Mouse (Mus musculus) stomach, postnatal 0 days (tissue): ENCODE measurements around the gene Zic3. TPM values are rescaled to one million over a fixed set of nuclear protein-coding genes. Genes with fewer than 3 reads are reported as not detected.

Experiments used
- ATAC-seq: fragments of 200-750 bp; cut with Nextera tagmentation; 2 replicates; pipeline ENCODE4 v1.8.0; 2017; ENCODE audit not compliant: low FRiP score, low TSS enrichment
- DNase-seq: peaks from one replicate; pipeline ENCODE4 v3.0.0-alpha.2; 2016; ENCODE audit warnings: low spot score
- H3K27ac ChIP-seq: fragments of 300-500 bp; sonication (generic); replicated peaks from 2 replicates; pipeline ENCODE4 v1.5.1; 2014; ENCODE audit warnings: mild to moderate bottlenecking, control low read depth
- H3K27me3 ChIP-seq: fragments of 300-500 bp; sonication (generic); 2 replicates; pipeline ENCODE4 v1.6.1; 2014; ENCODE audit warnings: low read length; ENCODE audit not compliant: control insufficient read depth, insufficient read depth
- H3K36me3 ChIP-seq: fragments of 300-500 bp; sonication (generic); 2 replicates; pipeline ENCODE4 v1.6.1; 2014; ENCODE audit warnings: low read length, mixed read lengths; ENCODE audit not compliant: control insufficient read depth, insufficient read depth
- H3K4me1 ChIP-seq: fragments of 300-500 bp; sonication (generic); replicated peaks from 2 replicates; pipeline ENCODE4 v1.6.1; 2014; ENCODE audit warnings: antibody characterized with exemption; ENCODE audit not compliant: control insufficient read depth, insufficient read depth
- H3K4me2 ChIP-seq: fragments of 300-500 bp; sonication (generic); replicated peaks from 2 replicates; pipeline ENCODE4 v1.6.1; 2014; ENCODE audit warnings: low read depth, mild to moderate bottlenecking, control low read depth, moderate library complexity
- H3K4me3 ChIP-seq: fragments of 300-500 bp; sonication (generic); 2 replicates; pipeline ENCODE4 v1.5.1; 2014; ENCODE audit warnings: low read depth, low read length, control low read depth
- H3K9ac ChIP-seq: fragments of 300-500 bp; sonication (generic); 2 replicates; pipeline ENCODE4 v1.6.1; 2014; ENCODE audit warnings: mild to moderate bottlenecking, low read length, control low read depth, mixed read lengths
- H3K9me3 ChIP-seq: fragments of 300-500 bp; sonication (generic); 2 replicates; pipeline ENCODE4 v1.6.1; 2016; ENCODE audit warnings: low read length; ENCODE audit not compliant: control insufficient read depth
- CTCF ChIP-seq: IDR thresholded peaks from 2 replicates; pipeline ENCODE4 v1.5.1; 2016; ENCODE audit warnings: antibody characterized with exemption, low read depth, mild to moderate bottlenecking, moderate library complexity
- EP300 ChIP-seq: optimal IDR thresholded peaks from 2 replicates; pipeline ENCODE3; 2016; ENCODE audit warnings: antibody characterized with exemption
- WGBS: fragments of 180-500 bp; shearing (Covaris S2); extraction: QIAGEN DNeasy Blood & Tissue Kit; methylation state at CpG from one replicate; pipeline ENCODE4 v1.1.7; 2014; 5-methylcytosine and 5-hydroxymethylcytosine counted together
- polyA plus RNA-seq: library from polyadenylated mRNA; unstranded; fragments of >200 nt; fragmentation: Nextera tagmentation; extraction: Ambion mirVana; gene quantifications from 2 replicates; pipeline ENCODE4 v1.2.1, GENCODE M21; 2015

Zic3 gene
- 0.04 TPM in 1 of 2 replicates, not detected in the other for polyA plus RNA-seq

- Histone ChIP-seq H3K4me2 (no peak within 1 kb of the TSS), H3K4me3 (no peak within 1 kb of the TSS), H3K36me3 (no peaks in the 10 kb centered on the region), H3K27me3 (peaks cover 3% of the 10 kb centered on the region; the same call in 1 of the 2 replicates), H3K27ac (no peak within 1 kb of the TSS), H3K9ac (no peak within 1 kb of the TSS), H3K4me1 (no peaks in the 10 kb centered on the region), H3K9me3 (no peaks in the 10 kb centered on the region)
- TF ChIP-seq EP300 = no peak
- TF ChIP-seq CTCF = no peak
- ATAC-seq (no peak), DNase-seq (no peak)
- 78% methylated on average over 2 of the region's 2 CpGs for WGBS
Measured at GRCm38 (mm10) chrX:58022400-58022799, at the start of gene Zic3. TSS of gene Zic3 (plus strand) at chrX:58022700.

- no peak overlapping the region for H3K4me3 ChIP-seq
- H3K9me3 ChIP-seq = no peaks in the 10 kb centered on the region
- H3K27me3 ChIP-seq = no peaks in the 10 kb centered on the region
- H3K27ac ChIP-seq = no peak overlapping the region
- ATAC-seq (no peak), DNase-seq (no peak)
- no peaks in the 10 kb centered on the region for H3K36me3 ChIP-seq
- no peaks in the 10 kb centered on the region for H3K4me1 ChIP-seq
- TF ChIP-seq CTCF (no peak), EP300 (no peak)
- H3K4me2 ChIP-seq = no peak overlapping the region
- 82% methylated on average over 4 of the region's 4 CpGs for whole genome bisulfite sequencing
- no peak overlapping the region for H3K9ac ChIP-seq
Measured at GRCm38 (mm10) chrX:57982351-57982750, 40.1 kb upstream of the Zic3 start.

GRCm38 (mm10) chrX:57987455-57988109 is 34.9 kb upstream of the Zic3 start:
- Histone ChIP-seq H3K4me1 (no peaks in the 10 kb centered on the region), H3K9ac (no peak overlapping the region), H3K4me3 (no peak overlapping the region), H3K36me3 (no peaks in the 10 kb centered on the region), H3K27ac (no peak overlapping the region), H3K9me3 (no peaks in the 10 kb centered on the region), H3K4me2 (no peak overlapping the region), H3K27me3 (no peaks in the 10 kb centered on the region)
- 73% methylated on average over 10 of the region's 10 CpGs for WGBS
- ATAC-seq (no peak), DNase-seq (no peak)
- no peak for TF ChIP-seq CTCF
- no peak for TF ChIP-seq EP300

- no peaks in the 10 kb centered on the region for H3K4me1 ChIP-seq
- H3K9me3 ChIP-seq = no peaks in the 10 kb centered on the region
- no peak for ATAC-seq
- 50% methylated on average over 5 of the region's 5 CpGs for WGBS
- no peak overlapping the region for H3K4me3 ChIP-seq
- no peak for DNase-seq
- TF ChIP-seq EP300 = no peak
- no peak overlapping the region for H3K9ac ChIP-seq
- no peak overlapping the region for H3K4me2 ChIP-seq
- H3K27me3 ChIP-seq = no peaks in the 10 kb centered on the region
- H3K27ac ChIP-seq = no peak overlapping the region
- H3K36me3 ChIP-seq = no peaks in the 10 kb centered on the region
Measured at GRCm38 (mm10) chrX:58013391-58013790, 9.1 kb upstream of the Zic3 start.

GRCm38 (mm10) chrX:58014093-58014492 is 8.4 kb upstream of the Zic3 start:
- H3K4me3 ChIP-seq = no peak overlapping the region
- no peaks in the 10 kb centered on the region for H3K36me3 ChIP-seq
- no peak for ATAC-seq
- WGBS = 27% methylated on average over 12 of the region's 12 CpGs
- no peak overlapping the region for H3K27ac ChIP-seq
- DNase-seq = no peak
- H3K9me3 ChIP-seq = no peaks in the 10 kb centered on the region
- no peak overlapping the region for H3K4me2 ChIP-seq
- H3K9ac ChIP-seq = no peak overlapping the region
- no peaks in the 10 kb centered on the region for H3K4me1 ChIP-seq
- TF ChIP-seq EP300 (no peak), CTCF (no peak)
- H3K27me3 ChIP-seq = peaks cover 3% of the 10 kb centered on the region; the same call in 1 of the 2 replicates

GRCm38 (mm10) chrX:58014761-58015160 is 7.7 kb upstream of the Zic3 start:
- no peaks in the 10 kb centered on the region for H3K36me3 ChIP-seq
- TF ChIP-seq EP300 (no peak), CTCF (no peak)
- no peaks in the 10 kb centered on the region for H3K4me1 ChIP-seq
- H3K9me3 ChIP-seq = no peaks in the 10 kb centered on the region
- no peak overlapping the region for H3K9ac ChIP-seq
- H3K27me3 ChIP-seq = peaks cover 3% of the 10 kb centered on the region; the same call in 1 of the 2 replicates
- H3K4me2 ChIP-seq = no peak overlapping the region
- DNase-seq = no peak
- no peak overlapping the region for H3K4me3 ChIP-seq
- 24% methylated on average over 13 of the region's 13 CpGs for WGBS
- H3K27ac ChIP-seq = no peak overlapping the region
- no peak for ATAC-seq
